Mouse (Mus musculus): Measurements from ENCODE around the gene Cort. TPM values are rescaled to one million over a fixed set of nuclear protein-coding genes. Genes with fewer than 3 reads are reported as not detected.
"Not testable (repeated sequence)": the region's sequence is repeated elsewhere in the genome, so short reads cannot be mapped to it uniquely, and the experiment has no call there.

The Cort gene
- polyA plus RNA-seq, 1 experiment = not detected

GRCm38 (mm10) chr4:149125341-149126114 lies 1.0 kb downstream of the Cort start:
- DNase-seq = no peak
- TF ChIP-seq POLR2A (IDR thresholded peaks at IDR 0.05; ENCODE audit: low read depth, low read length) (no peak), CTCF (conservative IDR thresholded peaks at IDR 0.05; ENCODE audit: insufficient read depth, insufficient read length, low read depth, low read length) (no peak)

GRCm38 (mm10) chr4:149123432-149123831 lies 3.1 kb downstream of the Cort start:
- TF ChIP-seq CTCF (conservative IDR thresholded peaks at IDR 0.05; ENCODE audit: insufficient read depth, insufficient read length, low read depth, low read length) = no peak
- no peak for TF ChIP-seq POLR2A (IDR thresholded peaks at IDR 0.05; ENCODE audit: low read depth, low read length)
- Histone ChIP-seq H3K27me3 (replicated peaks; ENCODE audit: control insufficient read depth, insufficient read depth, low read length) (no peaks in the 10 kb centered on the region), H3K36me3 (ENCODE audit: control insufficient read depth, insufficient read depth, low read length) (no peaks in the 10 kb centered on the region), H3K4me1 (ENCODE audit: control insufficient read depth, insufficient read depth, low read length) (no peaks in the 10 kb centered on the region), H3K27ac (ENCODE audit: insufficient read depth, low read depth, low read length) (no peak overlapping the region), H3K4me3 (ENCODE audit: insufficient read depth, low read depth, low read length) (no peak overlapping the region)
- 74% methylated on average over 5 of the region's 5 CpGs for WGBS
- DNase-seq = no peak

More at GRCm38 (mm10) chr4:149125341-149126114, 1.0 kb downstream of the Cort start:
- no peaks in the 10 kb centered on the region for H3K4me1 ChIP-seq (ENCODE audit: control insufficient read depth, insufficient read depth, low read length)
- 65% methylated on average over 11 of the region's 11 CpGs for WGBS
- H3K27me3 ChIP-seq (replicated peaks; ENCODE audit: control insufficient read depth, insufficient read depth, low read length) = no peaks in the 10 kb centered on the region
- no peak overlapping the region for H3K4me3 ChIP-seq (ENCODE audit: insufficient read depth, low read depth, low read length)
- H3K36me3 ChIP-seq (ENCODE audit: control insufficient read depth, insufficient read depth, low read length) = no peaks in the 10 kb centered on the region
- no peak overlapping the region for H3K27ac ChIP-seq (ENCODE audit: insufficient read depth, low read depth, low read length)

GRCm38 (mm10) chr4:149119978-149120562 lies 6.5 kb downstream of the Cort start:
- H3K4me1 ChIP-seq (ENCODE audit: control insufficient read depth, insufficient read depth, low read length); H3K4me3 ChIP-seq (ENCODE audit: insufficient read depth, low read depth, low read length); H3K27me3 ChIP-seq (replicated peaks; ENCODE audit: control insufficient read depth, insufficient read depth, low read length); H3K27ac ChIP-seq (ENCODE audit: insufficient read depth, low read depth, low read length); DNase-seq; H3K36me3 ChIP-seq (ENCODE audit: control insufficient read depth, insufficient read depth, low read length): not testable (repeated sequence)
- 87% methylated on average over 12 of the region's 12 CpGs for WGBS

DNA sequence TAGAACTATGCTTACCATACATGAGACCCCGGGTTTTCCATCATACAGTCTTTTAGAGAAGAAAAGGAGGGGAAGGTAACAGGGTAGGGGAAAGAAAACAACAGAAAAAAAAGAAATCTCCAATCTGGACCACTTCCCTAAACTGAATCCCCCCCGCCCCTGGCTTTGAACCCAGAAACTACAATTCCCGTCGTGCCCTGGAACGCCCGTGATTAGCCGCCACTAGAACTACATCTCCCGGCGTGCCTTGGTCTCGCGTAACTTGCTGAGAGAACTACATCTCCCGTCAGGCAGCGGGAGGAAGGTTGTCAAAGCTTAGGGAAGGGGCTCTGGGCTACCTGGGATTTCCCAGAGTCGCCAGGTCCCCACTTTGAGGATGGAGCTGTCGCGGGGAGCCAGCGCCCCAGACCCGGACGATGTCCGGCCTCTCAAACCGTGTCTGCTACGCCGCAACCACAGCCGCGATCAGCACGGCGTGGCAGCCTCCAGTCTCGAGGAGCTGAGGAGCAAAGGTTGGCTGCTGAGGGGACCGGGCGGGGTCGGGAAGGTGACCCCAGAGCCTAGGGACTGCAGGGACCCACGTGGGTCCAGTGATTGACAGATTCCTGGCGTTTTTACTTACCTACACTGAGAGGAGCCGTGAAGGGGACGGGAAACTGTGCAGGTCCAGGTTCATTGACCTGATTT lies 22.5 kb downstream of the Cort start, which contains the start of gene Dffa:
Gene Dffa, plus strand, starts transcription at position 272 of the 687 bp plus-strand sequence.
- DNase-seq = peak; percentile 96
- Histone ChIP-seq H3K27me3 (replicated peaks; ENCODE audit: control insufficient read depth, insufficient read depth, low read length) (no peaks in the 10 kb centered on the region), H3K36me3 (ENCODE audit: control insufficient read depth, insufficient read depth, low read length) (no peaks in the 10 kb centered on the region), H3K4me1 (ENCODE audit: control insufficient read depth, insufficient read depth, low read length) (peaks cover 5% of the 10 kb centered on the region; the same call in 1 of the 2 replicates), H3K27ac (ENCODE audit: insufficient read depth, low read depth, low read length) (peak within 1 kb of the TSS; percentile 85), H3K4me3 (ENCODE audit: insufficient read depth, low read depth, low read length) (peak within 1 kb of the TSS; percentile 76)
- TF ChIP-seq CTCF (conservative IDR thresholded peaks at IDR 0.05; ENCODE audit: insufficient read depth, insufficient read length, low read depth, low read length) = no peak
- TF ChIP-seq POLR2A (IDR thresholded peaks at IDR 0.05; ENCODE audit: low read depth, low read length) = no peak
- 1% methylated on average over 35 of the region's 35 CpGs for WGBS

GRCm38 (mm10) chr4:149101456-149101855 lies 25.1 kb downstream of the Cort start:
- no peak overlapping the region for H3K27ac ChIP-seq (ENCODE audit: insufficient read depth, low read depth, low read length)
- no peak overlapping the region for H3K4me3 ChIP-seq (ENCODE audit: insufficient read depth, low read depth, low read length)
- H3K36me3 ChIP-seq (ENCODE audit: control insufficient read depth, insufficient read depth, low read length) = no peaks in the 10 kb centered on the region
- WGBS = 79% methylated on average over 3 of the region's 3 CpGs
- TF ChIP-seq CTCF (conservative IDR thresholded peaks at IDR 0.05; ENCODE audit: insufficient read depth, insufficient read length, low read depth, low read length) = no peak
- no peak for TF ChIP-seq POLR2A (IDR thresholded peaks at IDR 0.05; ENCODE audit: low read depth, low read length)
- H3K4me1 ChIP-seq (ENCODE audit: control insufficient read depth, insufficient read depth, low read length) = peaks cover 8% of the 10 kb centered on the region; the same call in 1 of the 2 replicates
- DNase-seq = no peak
- no peaks in the 10 kb centered on the region for H3K27me3 ChIP-seq (replicated peaks; ENCODE audit: control insufficient read depth, insufficient read depth, low read length)

GRCm38 (mm10) chr4:149100449-149100848 lies 26.1 kb downstream of the Cort start:
- peaks cover 13% of the 10 kb centered on the region; the same call in 1 of the 2 replicates for H3K4me1 ChIP-seq (ENCODE audit: control insufficient read depth, insufficient read depth, low read length)
- not testable (repeated sequence) for H3K27me3 ChIP-seq (replicated peaks; ENCODE audit: control insufficient read depth, insufficient read depth, low read length); H3K4me3 ChIP-seq (ENCODE audit: insufficient read depth, low read depth, low read length); DNase-seq; H3K27ac ChIP-seq (ENCODE audit: insufficient read depth, low read depth, low read length); H3K36me3 ChIP-seq (ENCODE audit: control insufficient read depth, insufficient read depth, low read length)
- 90% methylated on average over 12 of the region's 12 CpGs for WGBS

DNA sequence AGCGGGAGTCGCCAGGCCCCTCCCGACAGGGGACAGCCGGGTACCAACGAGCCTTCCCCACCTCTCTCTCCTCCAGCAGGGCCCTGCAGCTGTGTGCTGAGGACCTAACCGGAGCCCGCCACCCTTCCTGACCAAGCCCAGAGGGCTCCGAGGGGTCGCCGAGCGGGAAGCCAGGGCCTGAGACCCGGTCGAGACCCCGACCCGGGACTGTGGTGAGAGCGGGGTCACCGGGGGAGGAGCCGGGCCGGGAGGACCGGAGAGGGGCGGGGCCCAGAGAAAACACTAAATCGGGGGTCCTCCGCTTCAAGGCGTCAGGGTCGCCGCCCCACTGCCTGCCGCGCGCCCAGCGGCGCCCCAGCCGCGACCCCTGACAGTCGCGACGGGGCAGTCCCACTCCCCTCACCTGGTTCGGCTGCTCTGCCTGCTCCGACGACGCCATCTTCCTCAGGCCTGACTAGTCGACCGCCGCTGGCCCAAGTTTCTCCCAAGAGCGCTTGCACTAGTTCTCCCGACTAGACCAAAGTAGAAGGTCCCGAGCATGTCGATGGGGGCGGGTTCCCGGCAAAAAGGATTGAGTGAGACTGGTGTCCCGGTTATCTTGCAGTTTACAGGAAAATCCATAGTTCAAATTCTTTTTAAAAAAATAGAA lies 27.1 kb downstream of the Cort start, which contains the start of gene Pex14:
Gene Pex14, minus strand, starts transcription at position 508 of the 649 bp plus-strand sequence.
- H3K27me3 ChIP-seq (replicated peaks; ENCODE audit: control insufficient read depth, insufficient read depth, low read length) = no peaks in the 10 kb centered on the region
- peak within 1 kb of the TSS; percentile 64 for H3K27ac ChIP-seq (ENCODE audit: insufficient read depth, low read depth, low read length)
- peak; percentile 95 for DNase-seq
- peaks cover 8% of the 10 kb centered on the region; the same call in 1 of the 2 replicates for H3K4me1 ChIP-seq (ENCODE audit: control insufficient read depth, insufficient read depth, low read length)
- peak; percentile 54 for TF ChIP-seq POLR2A (IDR thresholded peaks at IDR 0.05; ENCODE audit: low read depth, low read length)
- no peak for TF ChIP-seq CTCF (conservative IDR thresholded peaks at IDR 0.05; ENCODE audit: insufficient read depth, insufficient read length, low read depth, low read length)
- peak within 1 kb of the TSS; percentile 92 for H3K4me3 ChIP-seq (ENCODE audit: insufficient read depth, low read depth, low read length)
- WGBS = under 1% methylated on average over 49 of the region's 50 CpGs
- no peaks in the 10 kb centered on the region for H3K36me3 ChIP-seq (ENCODE audit: control insufficient read depth, insufficient read depth, low read length)

Measured in kidney, adult 2 months (tissue).